Mouse (Mus musculus): ENCODE results near the gene Poln.

GRCm38 (mm10) chr5:34007392-34007941 is 161.8 kb downstream of the Poln start:
- TF ChIP-seq POLR2A (IDR thresholded peaks at IDR 0.05; ENCODE audit: insufficient read depth, low read depth, low read length) (no peak), CTCF (IDR thresholded peaks at IDR 0.05; ENCODE audit: insufficient read depth, low read depth, low read length) (no peak)
